Mouse (Mus musculus): ENCODE data around the gene Pphln1. TPM values are rescaled to one million over a fixed set of nuclear protein-coding genes. Genes with fewer than 3 reads are reported as not detected.

Pphln1 gene
- polyA plus RNA-seq, 1 experiment from 2014 or later = 71.0 TPM

GRCm38 (mm10) chr15:93513939-93514341 lies 115.8 kb downstream of the Pphln1 start:
- Histone ChIP-seq H3K27me3 (peaks cover 29% of the 10 kb centered on the region), H3K36me3 (peaks cover 4% of the 10 kb centered on the region; the same call in 1 of the 2 replicates), H3K4me3 (no peak overlapping the region), H3K4me1 (peaks cover 35% of the 10 kb centered on the region), H3K9me3 (replicated peaks) (no peaks in the 10 kb centered on the region), H3K9ac (0 out of 2 replicates have a peak overlapping the region, but pooled peaks have one; percentile 14), H3K27ac (no peak overlapping the region), H3K4me2 (replicated peaks) (0 out of 2 replicates have a peak overlapping the region, but pooled peaks have one; percentile 19)
- ATAC-seq (ENCODE audit: low FRiP score) = no peak
- WGBS = 3% methylated on average over 10 of the region's 10 CpGs

- Histone ChIP-seq H3K27me3 (peaks cover 40% of the 10 kb centered on the region), H3K4me2 (replicated peaks) (no peak overlapping the region), H3K9me3 (replicated peaks) (no peaks in the 10 kb centered on the region), H3K4me1 (peaks cover 41% of the 10 kb centered on the region), H3K9ac (no peak overlapping the region), H3K4me3 (no peak overlapping the region), H3K27ac (no peak overlapping the region), H3K36me3 (no peaks in the 10 kb centered on the region)
- 67% methylated on average over 9 of the region's 9 CpGs for WGBS
- ATAC-seq (ENCODE audit: low FRiP score) = no peak
These were observed 117.2 kb downstream of the Pphln1 start for GRCm38 (mm10) chr15:93515316-93515715.

GRCm38 (mm10) chr15:93517022-93517565 lies 118.9 kb downstream of the Pphln1 start:
- no peak overlapping the region for H3K27ac ChIP-seq
- H3K27me3 ChIP-seq = peaks cover 58% of the 10 kb centered on the region
- no peak overlapping the region for H3K4me2 ChIP-seq (replicated peaks)
- no peak overlapping the region for H3K9ac ChIP-seq
- H3K36me3 ChIP-seq = no peaks in the 10 kb centered on the region
- peaks cover 38% of the 10 kb centered on the region for H3K4me1 ChIP-seq
- 72% methylated on average over 11 of the region's 11 CpGs for WGBS
- no peaks in the 10 kb centered on the region for H3K9me3 ChIP-seq (replicated peaks)
- H3K4me3 ChIP-seq = no peak overlapping the region
- ATAC-seq (ENCODE audit: low FRiP score) = no peak

DNA sequence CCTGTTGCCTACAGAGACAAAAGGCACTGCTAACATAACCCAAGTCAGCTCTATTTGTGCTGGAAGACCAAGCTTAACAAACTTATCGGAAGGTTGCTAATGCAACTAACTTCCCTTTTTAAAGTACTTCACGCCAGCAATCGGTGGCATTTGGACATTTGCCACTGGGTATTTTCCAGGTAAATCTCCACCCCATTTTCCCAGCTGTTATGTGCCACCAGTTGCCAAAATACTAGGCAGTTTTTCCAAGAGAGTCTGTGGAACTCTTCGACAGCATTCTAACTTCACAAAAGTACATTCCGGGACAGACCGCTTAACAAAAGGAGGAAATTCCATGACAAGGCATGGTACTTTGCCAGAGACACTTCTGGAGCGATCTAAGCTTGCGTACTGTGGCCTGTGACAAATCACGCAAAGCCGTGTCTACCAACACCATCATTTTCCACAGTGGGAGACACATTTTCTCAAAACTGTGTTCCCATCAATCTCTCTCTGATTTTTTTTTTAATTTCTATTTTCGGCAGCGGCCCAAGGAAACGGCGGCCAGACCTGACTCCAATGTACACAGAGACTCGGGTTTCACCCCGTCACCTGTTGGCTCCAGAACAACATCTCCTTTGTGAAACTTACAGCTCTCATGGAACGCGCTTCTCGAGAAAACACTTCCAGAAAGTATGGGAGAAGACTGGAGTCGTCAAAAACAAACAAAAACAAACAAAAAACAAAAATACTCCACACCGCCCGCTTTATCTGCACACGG lies 120.2 kb downstream of the Pphln1 start:
- Histone ChIP-seq H3K36me3 (no peaks in the 10 kb centered on the region), H3K27me3 (peaks cover 70% of the 10 kb centered on the region), H3K9me3 (replicated peaks) (no peaks in the 10 kb centered on the region), H3K4me1 (peaks cover 30% of the 10 kb centered on the region), H3K9ac (peak overlapping the region; percentile 74), H3K4me2 (replicated peaks) (peak overlapping the region; percentile 98), H3K4me3 (peak overlapping the region; percentile 81), H3K27ac (peak overlapping the region; percentile 76; the same call in 1 of the 2 replicates)
- WGBS = 4% methylated on average over 23 of the region's 23 CpGs
- ATAC-seq (ENCODE audit: low FRiP score) = no peak

GRCm38 (mm10) chr15:93518941-93519835 lies 121.0 kb downstream of the Pphln1 start:
- ATAC-seq (ENCODE audit: low FRiP score) = peak; percentile 91

GRCm38 (mm10) chr15:93519836-93520826 lies 122.0 kb downstream of the Pphln1 start:
- H3K36me3 ChIP-seq = no peaks in the 10 kb centered on the region
- H3K27ac ChIP-seq = peak overlapping the region; percentile 76; the same call in 1 of the 2 replicates
- peaks cover 24% of the 10 kb centered on the region for H3K4me1 ChIP-seq
- H3K4me3 ChIP-seq = peak overlapping the region; percentile 81
- no peak for ATAC-seq (ENCODE audit: low FRiP score)
- 6% methylated on average over 17 of the region's 17 CpGs for WGBS
- H3K27me3 ChIP-seq = peaks cover 73% of the 10 kb centered on the region
- H3K4me2 ChIP-seq (replicated peaks) = peak overlapping the region; percentile 98
- peak overlapping the region; percentile 74; the same call in 1 of the 2 replicates for H3K9ac ChIP-seq
- H3K9me3 ChIP-seq (replicated peaks) = no peaks in the 10 kb centered on the region

More at GRCm38 (mm10) chr15:93518941-93519835, 121.0 kb downstream of the Pphln1 start:
- Histone ChIP-seq H3K9me3 (replicated peaks) (no peaks in the 10 kb centered on the region), H3K9ac (peak overlapping the region; percentile 74), H3K27me3 (peaks cover 73% of the 10 kb centered on the region), H3K4me1 (peaks cover 25% of the 10 kb centered on the region), H3K27ac (peak overlapping the region; percentile 76), H3K4me2 (replicated peaks) (peak overlapping the region; percentile 98), H3K36me3 (no peaks in the 10 kb centered on the region), H3K4me3 (peak overlapping the region; percentile 81)
- WGBS = under 1% methylated on average over 82 of the region's 85 CpGs

GRCm38 (mm10) chr15:93521088-93521786 lies 123.1 kb downstream of the Pphln1 start:
- Histone ChIP-seq H3K9ac (no peak overlapping the region), H3K27me3 (peaks cover 65% of the 10 kb centered on the region), H3K4me3 (no peak overlapping the region), H3K36me3 (no peaks in the 10 kb centered on the region), H3K27ac (no peak overlapping the region), H3K9me3 (replicated peaks) (no peaks in the 10 kb centered on the region), H3K4me1 (peaks cover 24% of the 10 kb centered on the region), H3K4me2 (replicated peaks) (no peak overlapping the region)
- WGBS = 27% methylated on average over 11 of the region's 11 CpGs
- ATAC-seq (ENCODE audit: low FRiP score) = no peak

- H3K36me3 ChIP-seq = no peaks in the 10 kb centered on the region
- ATAC-seq (ENCODE audit: low FRiP score) = no peak
- no peak overlapping the region for H3K4me3 ChIP-seq
- no peaks in the 10 kb centered on the region for H3K9me3 ChIP-seq (replicated peaks)
- peaks cover 24% of the 10 kb centered on the region for H3K4me1 ChIP-seq
- H3K9ac ChIP-seq = no peak overlapping the region
- no peak overlapping the region for H3K4me2 ChIP-seq (replicated peaks)
- no peak overlapping the region for H3K27ac ChIP-seq
- 36% methylated on average over 3 of the region's 3 CpGs for WGBS
- peaks cover 64% of the 10 kb centered on the region for H3K27me3 ChIP-seq
These were observed 123.6 kb downstream of the Pphln1 start for GRCm38 (mm10) chr15:93521787-93522180.

- Histone ChIP-seq H3K36me3 (no peaks in the 10 kb centered on the region), H3K27ac (no peak overlapping the region), H3K9me3 (replicated peaks) (no peaks in the 10 kb centered on the region), H3K9ac (no peak overlapping the region), H3K4me1 (peaks cover 10% of the 10 kb centered on the region), H3K4me2 (replicated peaks) (no peak overlapping the region), H3K27me3 (peaks cover 36% of the 10 kb centered on the region), H3K4me3 (no peak overlapping the region)
- 88% methylated on average over 5 of the region's 5 CpGs for WGBS
- no peak for ATAC-seq (ENCODE audit: low FRiP score)
These were observed 127.3 kb downstream of the Pphln1 start for GRCm38 (mm10) chr15:93525305-93525917.

DNA sequence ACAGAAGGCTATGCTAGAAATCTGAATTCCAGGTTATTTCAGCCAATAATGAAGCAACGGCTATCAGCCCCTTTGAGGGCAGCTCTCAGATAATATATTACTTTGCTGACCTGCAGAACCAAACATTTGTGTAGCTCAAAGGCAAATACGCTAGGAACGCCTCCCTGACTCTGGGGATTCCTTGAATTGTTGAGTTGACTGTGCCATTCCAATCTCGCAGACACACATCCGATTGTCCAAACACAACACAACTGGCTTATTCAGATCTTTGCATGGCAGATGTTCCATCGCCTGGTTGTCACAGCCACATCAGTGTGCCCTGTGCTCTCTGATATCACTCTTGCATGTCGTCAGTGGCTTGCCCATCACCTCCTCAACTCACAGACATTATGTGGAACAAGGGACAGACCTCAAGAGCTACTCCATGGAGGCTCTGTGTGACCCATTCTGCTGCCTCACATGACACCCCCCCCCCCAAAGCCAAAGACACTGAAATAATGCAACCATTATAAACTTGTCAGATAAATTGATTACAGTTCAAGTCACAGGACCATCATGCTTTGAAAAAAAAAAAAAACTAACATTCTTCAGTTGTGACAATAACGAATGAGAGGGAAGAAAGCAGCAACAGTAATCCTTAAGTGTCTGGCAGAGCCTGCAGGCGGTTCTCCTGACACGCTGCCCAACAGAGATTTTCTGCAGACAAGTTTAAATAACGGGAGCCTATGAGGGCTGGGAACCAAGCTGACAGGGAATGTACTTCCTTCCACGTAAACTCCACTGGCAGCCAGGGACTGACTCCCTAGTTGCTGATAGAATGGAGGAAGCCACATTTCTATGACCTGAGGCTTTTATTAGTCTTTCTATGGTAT lies 131.9 kb downstream of the Pphln1 start:
- Histone ChIP-seq H3K9me3 (replicated peaks) (no peaks in the 10 kb centered on the region), H3K4me3 (no peak overlapping the region), H3K4me1 (peaks cover 22% of the 10 kb centered on the region), H3K36me3 (no peaks in the 10 kb centered on the region), H3K4me2 (replicated peaks) (no peak overlapping the region), H3K9ac (no peak overlapping the region), H3K27me3 (no peaks in the 10 kb centered on the region), H3K27ac (no peak overlapping the region)
- no peak for ATAC-seq (ENCODE audit: low FRiP score)
- 45% methylated on average over 12 of the region's 12 CpGs for WGBS
